Mouse (Mus musculus) natural killer cell, adult 2 months (primary cell): Measurements from ENCODE around the gene Olfr702.

Source experiments
- DNase-seq, 2 experiments: peaks; one replicate each; pipeline ENCODE4 v3.0.0; 2022; ENCODE audit warnings: low spot score in 2 of 2

The Olfr702 gene

DNA sequence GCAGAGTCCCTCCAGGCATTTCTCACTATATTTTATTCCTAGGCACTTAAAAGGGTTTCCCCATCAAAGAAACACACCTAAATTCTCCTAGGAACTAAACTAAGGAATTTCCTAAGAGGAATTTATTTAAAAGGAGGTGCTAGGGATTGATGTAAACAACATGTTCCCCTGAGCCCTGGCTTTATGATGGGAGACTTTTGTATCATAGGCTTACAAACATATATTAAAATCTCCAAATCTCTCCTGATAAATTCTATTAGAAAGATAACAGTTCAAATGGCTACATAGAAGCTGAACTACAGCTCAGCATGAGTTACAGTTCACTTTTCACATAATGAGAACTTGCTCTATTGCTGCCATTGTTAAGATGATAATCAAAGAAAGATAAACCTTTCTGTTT, at the start of gene Olfr702:
Olfr702 (minus strand) TSS at position 101 of the 400 bp plus-strand sequence.
- no peak for DNase-seq

DNA sequence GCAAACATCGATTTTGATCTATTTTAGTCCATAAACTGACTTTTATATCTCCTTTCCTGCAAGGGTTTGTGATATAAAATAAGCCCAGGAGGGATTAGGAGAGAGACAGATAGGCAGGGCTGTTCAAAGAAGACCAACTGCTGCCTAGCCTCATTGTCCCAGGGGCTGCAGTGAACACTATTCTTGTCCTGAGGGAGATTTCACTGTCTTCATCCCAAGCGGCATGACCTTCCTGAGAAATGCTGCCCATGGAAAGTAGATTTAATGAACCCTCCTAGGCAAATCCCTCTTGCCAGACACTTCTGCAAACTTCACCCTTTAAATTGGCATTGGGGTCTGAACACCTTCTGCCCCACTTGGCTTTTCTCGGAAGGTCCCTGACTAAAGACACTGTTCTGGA, 43.1 kb upstream of the Olfr702 start, which contains the start of gene Olfr705:
Olfr705 (minus strand) TSS at position 101 of the 400 bp plus-strand sequence.
- no peak for DNase-seq

- DNase-seq, result no peak
Observed at GRCm38 (mm10) chr7:106862885-106863284, 29.2 kb upstream of the Olfr702 start, which contains the start of gene Olfr704. Gene Olfr704 (plus strand): TSS chr7:106863185.

- DNase-seq, result no peak
Observed at GRCm38 (mm10) chr7:106843060-106843459, 9.4 kb upstream of the Olfr702 start, which contains the start of gene Olfr703. Gene Olfr703 (plus strand): TSS chr7:106843360.

- DNase-seq, result no peak
Observed at GRCm38 (mm10) chr7:106818414-106818813, 15.3 kb downstream of the Olfr702 start.

DNA sequence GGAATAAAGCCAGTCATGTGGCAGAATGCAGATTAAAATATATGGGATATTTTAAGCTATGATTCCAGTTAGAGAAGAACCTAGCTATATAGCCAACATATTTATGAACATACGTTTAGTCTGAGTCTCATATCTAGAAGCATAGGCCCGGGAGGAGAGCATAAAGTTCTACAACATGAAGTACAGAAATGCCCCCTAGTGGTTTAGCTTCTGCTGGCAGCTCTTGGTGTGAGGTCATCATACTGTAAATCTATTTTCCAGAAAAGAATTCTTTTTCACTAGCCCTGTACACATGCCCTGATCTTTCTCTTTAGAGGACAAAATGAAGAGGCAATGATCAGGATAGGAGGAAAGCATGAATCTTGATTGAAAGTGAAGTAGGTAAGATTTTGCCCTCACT, 17.9 kb downstream of the Olfr702 start:
- DNase-seq, result peak; percentile 5 to 24

- no peak for DNase-seq
Observed at GRCm38 (mm10) chr7:106813829-106814228, 19.9 kb downstream of the Olfr702 start, which contains the start of gene Olfr701. Gene Olfr701 (plus strand): TSS chr7:106814129.

DNA sequence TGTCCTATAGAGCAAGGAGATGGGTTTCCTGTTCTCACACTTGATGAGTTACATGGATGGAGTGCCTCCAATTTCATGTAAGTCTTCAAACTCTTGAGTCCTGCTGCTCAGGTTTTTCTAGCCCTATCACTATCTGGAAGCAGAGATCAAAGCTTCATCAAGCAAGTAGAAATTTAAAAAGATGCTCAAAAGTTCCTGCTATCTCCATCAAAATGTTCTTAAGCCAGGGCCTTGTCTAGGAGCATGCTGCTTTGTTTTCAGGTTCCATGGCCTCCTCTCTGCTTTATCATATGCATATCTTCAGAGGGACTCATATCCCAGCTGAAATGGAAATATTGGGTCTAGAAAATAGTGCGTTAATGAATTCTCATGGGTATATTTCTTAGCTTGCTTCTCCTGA, 25.0 kb downstream of the Olfr702 start, which contains the start of gene Olfr700:
Olfr700 (minus strand) TSS at position 101 of the 400 bp plus-strand sequence.
- no peak for DNase-seq

DNA sequence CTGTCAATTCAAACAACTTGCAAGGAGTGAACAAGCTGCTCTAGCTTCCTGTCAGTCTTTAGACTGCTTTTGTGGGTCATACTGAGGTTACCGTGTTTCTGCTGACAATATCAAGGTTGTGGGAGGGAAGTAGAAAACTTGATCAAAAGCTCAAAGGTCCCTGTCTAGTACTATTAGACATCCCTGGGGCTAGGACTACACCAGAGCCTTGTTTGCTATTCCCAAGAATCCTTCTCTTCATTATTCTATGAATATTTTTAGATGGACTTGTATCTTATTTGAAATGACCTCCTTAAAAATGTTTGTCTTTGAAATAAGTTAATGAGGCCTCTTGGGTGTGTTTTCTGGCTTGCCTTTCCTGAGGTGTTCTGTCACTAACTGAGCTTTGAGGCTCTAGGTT, 40.6 kb downstream of the Olfr702 start, which contains the start of gene Olfr699:
Olfr699 (minus strand) TSS at position 101 of the 400 bp plus-strand sequence.
- no peak for DNase-seq

DNA sequence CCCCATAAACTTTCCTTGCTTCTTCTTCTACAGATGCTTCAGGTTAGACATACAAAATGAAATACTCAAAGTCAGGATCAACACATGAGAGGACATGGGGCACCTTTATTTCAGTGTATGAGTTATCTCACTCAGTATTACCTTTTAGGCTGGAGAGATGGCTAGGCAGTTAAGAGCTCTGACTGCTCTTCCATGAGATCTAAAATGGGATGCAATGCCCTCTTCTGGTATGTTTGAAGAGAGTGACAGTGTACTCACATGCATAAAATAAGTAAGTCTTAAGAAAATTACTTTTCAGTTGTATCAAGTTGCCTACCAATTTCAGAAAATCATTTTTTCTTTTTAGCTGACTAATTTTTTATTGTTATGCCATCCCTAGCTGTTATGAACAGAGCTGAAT, 45.4 kb downstream of the Olfr702 start:
- no peak for DNase-seq
